Mouse (Mus musculus) embryonic facial prominence, embryonic 14.5 days (tissue): ENCODE measurements around the gene Nodal. TPM values are rescaled to one million over a fixed set of nuclear protein-coding genes. Genes with fewer than 3 reads are reported as not detected.
"Not testable (repeated sequence)": the region's sequence is repeated elsewhere in the genome, so short reads cannot be mapped to it uniquely, and the experiment has no call there.

Experiments
- ATAC-seq: fragments of 200-750 bp; cut with Nextera tagmentation; 2 replicates; pipeline ENCODE4 v1.8.0; 2017; ENCODE audit warnings: low read depth, moderate number of reproducible peaks, moderate TSS enrichment
- DNase-seq: peaks from one replicate; pipeline ENCODE4 v3.0.0-alpha.2; 2015; ENCODE audit warnings: low spot score
- H3K27ac ChIP-seq: fragments of 300-500 bp; sonication (generic); replicated peaks from 2 replicates; pipeline ENCODE4 v1.5.1; 2014; ENCODE audit warnings: low read depth, mild to moderate bottlenecking, low read length, moderate library complexity
- H3K27me3 ChIP-seq: fragments of 300-500 bp; sonication (generic); replicated peaks from 2 replicates; pipeline ENCODE4 v1.6.1; 2014; ENCODE audit warnings: low read length; ENCODE audit not compliant: control insufficient read depth, insufficient read depth
- H3K36me3 ChIP-seq: fragments of 300-500 bp; sonication (generic); 2 replicates; pipeline ENCODE4 v1.6.1; 2014; ENCODE audit warnings: low read length, mixed read lengths; ENCODE audit not compliant: control insufficient read depth, insufficient read depth
- H3K4me1 ChIP-seq: fragments of 300-500 bp; sonication (generic); 2 replicates; pipeline ENCODE4 v1.6.1; 2014; ENCODE audit warnings: antibody characterized with exemption, low read length; ENCODE audit not compliant: control insufficient read depth, insufficient read depth
- H3K4me2 ChIP-seq: fragments of 300-500 bp; sonication (generic); 2 replicates; pipeline ENCODE4 v1.6.1; 2014; ENCODE audit warnings: low read depth, mild to moderate bottlenecking, low read length, moderate library complexity, mixed read lengths
- H3K4me3 ChIP-seq: fragments of 300-500 bp; sonication (generic); 2 replicates; pipeline ENCODE4 v1.5.1; 2014; ENCODE audit warnings: low read depth, mild to moderate bottlenecking, low read length
- H3K9ac ChIP-seq: fragments of 300-500 bp; sonication (generic); 2 replicates; pipeline ENCODE4 v1.6.1; 2014; ENCODE audit warnings: low read depth, mild to moderate bottlenecking, low read length, moderate library complexity, mixed read lengths
- H3K9me3 ChIP-seq: fragments of 300-500 bp; sonication (generic); 2 replicates; pipeline ENCODE4 v1.6.1; 2016; ENCODE audit warnings: low read length; ENCODE audit not compliant: control insufficient read depth
- WGBS: fragments of 180-500 bp; shearing (Covaris S2); extraction: QIAGEN DNeasy Blood & Tissue Kit; methylation state at CpG from one replicate; pipeline ENCODE4 v1.1.7; 2014; 5-methylcytosine and 5-hydroxymethylcytosine counted together
- polyA plus RNA-seq: library from polyadenylated mRNA; unstranded; fragments of >200 nt; fragmentation: Nextera tagmentation; extraction: Ambion mirVana; gene quantifications from 2 replicates; pipeline ENCODE4 v1.2.1, GENCODE M21; 2014

The Nodal gene
- polyA plus RNA-seq, 1 experiment from 2014 or later, result 0.10 TPM

DNA sequence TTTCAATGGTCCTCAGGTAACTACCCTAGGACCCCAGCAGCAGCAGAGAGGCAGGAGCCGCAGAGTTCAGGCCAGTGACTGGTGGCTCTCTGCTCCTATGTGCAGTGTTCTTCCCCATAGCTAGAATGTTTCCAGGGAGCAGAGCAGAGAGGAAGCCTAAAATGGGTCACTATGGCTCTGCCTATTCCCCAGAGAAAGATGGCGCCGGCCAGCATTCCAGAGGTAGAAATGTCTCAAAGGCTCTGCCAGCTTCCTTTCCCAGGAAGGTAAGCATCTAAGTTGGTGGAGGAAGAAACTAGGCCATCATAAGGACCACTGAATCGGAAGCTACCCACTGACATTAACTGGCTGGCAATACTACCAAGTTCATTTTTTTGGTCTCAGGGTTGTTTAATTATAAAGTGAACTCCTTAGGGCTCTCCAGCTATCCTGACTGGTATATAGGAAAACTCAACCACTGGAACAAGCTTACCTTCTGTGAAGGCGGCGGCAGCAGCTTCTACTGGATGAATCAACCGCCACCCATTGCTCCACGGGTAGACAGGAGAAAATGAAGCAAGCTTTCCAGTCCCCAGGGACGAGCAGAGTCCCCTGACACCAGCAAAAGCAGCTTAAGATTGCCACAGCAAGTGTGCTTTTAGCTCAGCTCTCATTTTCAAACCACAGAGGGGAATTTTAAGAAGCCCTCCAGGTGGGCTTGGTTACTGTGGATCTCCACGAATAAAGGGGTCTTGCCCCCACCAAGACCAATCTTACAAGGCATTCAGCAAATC lies 30.0 kb downstream of the Nodal start:
- H3K9ac ChIP-seq, result no peak overlapping the region
- peaks cover 33% of the 10 kb centered on the region for H3K4me1 ChIP-seq
- DNase-seq (no peak), ATAC-seq (no peak)
- peaks cover 12% of the 10 kb centered on the region for H3K36me3 ChIP-seq
- H3K27me3 ChIP-seq, result no peaks in the 10 kb centered on the region
- H3K4me2 ChIP-seq, result no peak overlapping the region
- no peak overlapping the region for H3K4me3 ChIP-seq
- H3K9me3 ChIP-seq, result no peaks in the 10 kb centered on the region
- 70% methylated on average over 10 of the region's 10 CpGs for WGBS
- H3K27ac ChIP-seq, result no peak overlapping the region

DNA sequence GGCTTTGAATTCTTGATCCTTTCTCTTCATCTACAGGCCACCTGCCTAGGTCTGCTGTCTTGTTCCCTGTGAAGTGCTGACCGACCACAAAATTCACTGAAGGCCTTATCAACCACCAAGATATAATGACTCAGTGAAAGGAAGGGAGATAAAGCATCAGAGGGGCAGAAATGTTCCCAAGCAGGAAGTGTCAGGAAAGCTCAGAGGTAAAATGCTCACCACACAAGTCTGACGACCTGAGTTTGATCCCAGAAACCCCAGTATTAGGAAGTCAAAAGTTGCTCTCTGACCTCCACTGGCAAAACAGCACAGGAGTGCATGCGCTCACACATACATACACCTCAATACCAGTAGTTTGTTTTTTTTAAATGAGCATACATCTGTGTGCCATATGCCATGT lies 31.1 kb downstream of the Nodal start:
- no peak overlapping the region for H3K27ac ChIP-seq
- H3K36me3 ChIP-seq, result peaks cover 12% of the 10 kb centered on the region
- peaks cover 25% of the 10 kb centered on the region for H3K4me1 ChIP-seq
- DNase-seq, result no peak
- H3K4me3 ChIP-seq, result no peak overlapping the region
- H3K4me2 ChIP-seq, result no peak overlapping the region
- no peaks in the 10 kb centered on the region for H3K9me3 ChIP-seq
- no peak for ATAC-seq
- WGBS, result 80% methylated on average over 3 of the region's 3 CpGs
- H3K9ac ChIP-seq, result no peak overlapping the region
- no peaks in the 10 kb centered on the region for H3K27me3 ChIP-seq

DNA sequence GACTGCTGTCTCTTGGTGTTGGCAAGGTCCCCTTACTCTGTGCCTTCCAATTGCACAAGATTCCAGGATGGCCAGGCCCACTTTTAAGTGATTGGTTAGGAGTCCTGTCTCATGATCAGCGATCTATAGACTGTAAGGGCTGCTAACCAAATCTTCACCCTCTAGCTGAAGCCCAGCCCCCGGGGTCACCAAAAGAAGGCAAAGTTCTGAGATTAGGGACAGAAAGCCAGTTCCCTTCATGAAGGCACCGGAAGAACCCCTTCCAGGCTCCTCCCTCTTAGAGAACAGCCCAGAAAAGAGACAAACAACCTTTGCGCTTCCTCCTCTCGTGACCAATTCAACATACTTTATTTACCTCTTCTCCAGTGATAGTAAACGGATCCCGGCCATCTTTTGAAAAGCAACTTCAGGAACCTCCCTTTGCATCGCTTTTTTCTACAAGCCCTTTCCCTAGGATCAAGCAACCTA lies 33.7 kb downstream of the Nodal start:
- no peak for ATAC-seq
- no peaks in the 10 kb centered on the region for H3K27me3 ChIP-seq
- 3% methylated on average over 8 of the region's 8 CpGs for WGBS

DNA sequence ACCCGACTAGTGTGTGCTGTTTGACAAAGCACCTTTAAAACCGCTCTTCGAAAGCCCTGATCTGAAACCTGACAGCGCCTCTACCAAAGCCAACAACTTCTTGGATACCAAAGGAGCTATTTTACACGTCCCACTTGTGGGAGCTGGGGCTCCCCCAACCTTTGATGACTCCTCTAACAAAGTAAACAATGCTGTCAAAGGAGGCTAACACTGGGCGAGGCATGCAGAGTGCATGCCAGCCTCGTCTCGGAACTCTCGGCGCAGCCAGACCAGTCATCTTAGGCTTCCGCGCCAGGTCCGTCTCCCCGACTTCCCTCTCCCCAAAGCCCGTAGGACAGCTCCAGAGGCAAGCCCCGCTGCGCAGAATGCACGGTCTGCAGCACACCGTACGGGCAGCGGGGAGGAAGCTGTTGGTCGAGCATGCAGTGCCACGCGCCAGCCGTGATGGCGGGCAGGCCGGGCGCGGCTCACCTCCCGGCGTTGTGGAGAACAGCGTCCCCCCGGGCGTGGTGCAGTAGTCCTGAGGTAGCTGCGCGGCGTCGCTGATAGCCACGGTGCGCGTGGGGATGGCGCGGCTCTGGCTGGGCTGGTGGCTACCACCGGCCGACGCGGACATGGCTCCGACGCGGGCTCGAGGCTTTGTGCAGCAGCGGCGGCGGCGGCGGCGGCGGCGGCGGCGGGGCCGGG lies 34.3 kb downstream of the Nodal start:
- H3K9ac ChIP-seq, result peak overlapping the region; percentile 89
- H3K4me3 ChIP-seq, result peak overlapping the region; percentile 96
- H3K36me3 ChIP-seq, result peaks cover 12% of the 10 kb centered on the region
- no peaks in the 10 kb centered on the region for H3K9me3 ChIP-seq
- no peaks in the 10 kb centered on the region for H3K27me3 ChIP-seq
- peak; percentile 55 for ATAC-seq
- 0% methylated on average over 24 of the region's 62 CpGs for WGBS
- H3K27ac ChIP-seq, result peak overlapping the region; percentile 82
- H3K4me2 ChIP-seq, result peak overlapping the region; percentile 71
- peak; percentile 24 for DNase-seq
- H3K4me1 ChIP-seq, result peaks cover 10% of the 10 kb centered on the region; the same call in 1 of the 2 replicates

More for the DNA sequence above, 33.7 kb downstream of the Nodal start:
- H3K4me2 ChIP-seq, result peak overlapping the region; percentile 71
- H3K4me1 ChIP-seq, result peaks cover 12% of the 10 kb centered on the region; the same call in 1 of the 2 replicates
- peak overlapping the region; percentile 96 for H3K4me3 ChIP-seq
- peaks cover 12% of the 10 kb centered on the region for H3K36me3 ChIP-seq
- peak overlapping the region; percentile 82; the same call in 1 of the 2 replicates for H3K27ac ChIP-seq
- DNase-seq, result peak; percentile 47
- H3K9ac ChIP-seq, result peak overlapping the region; percentile 89
- H3K9me3 ChIP-seq, result no peaks in the 10 kb centered on the region

DNA sequence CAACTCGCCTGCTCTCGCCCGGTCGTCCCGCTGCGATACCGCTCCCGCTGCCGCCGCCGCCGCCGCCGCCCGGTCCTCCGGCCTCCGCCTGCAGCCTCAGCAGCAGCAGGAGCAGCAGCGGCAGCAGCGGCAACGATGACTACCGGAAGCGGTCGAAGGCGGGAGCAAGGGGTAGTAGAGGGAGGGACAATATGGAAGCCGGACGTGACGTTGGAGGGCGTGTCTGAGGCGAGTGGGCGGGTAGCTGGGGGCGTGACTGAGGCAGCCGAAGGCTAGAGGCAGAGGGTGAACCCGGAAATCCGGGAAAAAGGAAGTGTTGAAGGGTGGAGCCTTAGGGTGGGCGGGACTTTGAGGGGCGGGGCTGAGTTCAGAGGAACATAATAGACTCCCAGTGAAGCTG lies 34.9 kb downstream of the Nodal start, which contains the start of gene Eif4ebp2:
Eif4ebp2 (minus strand) TSS at position 17 of the 400 bp plus-strand sequence.
- DNase-seq, result peak; percentile 98
- WGBS, result under 1% methylated on average over 30 of the region's 36 CpGs

DNA sequence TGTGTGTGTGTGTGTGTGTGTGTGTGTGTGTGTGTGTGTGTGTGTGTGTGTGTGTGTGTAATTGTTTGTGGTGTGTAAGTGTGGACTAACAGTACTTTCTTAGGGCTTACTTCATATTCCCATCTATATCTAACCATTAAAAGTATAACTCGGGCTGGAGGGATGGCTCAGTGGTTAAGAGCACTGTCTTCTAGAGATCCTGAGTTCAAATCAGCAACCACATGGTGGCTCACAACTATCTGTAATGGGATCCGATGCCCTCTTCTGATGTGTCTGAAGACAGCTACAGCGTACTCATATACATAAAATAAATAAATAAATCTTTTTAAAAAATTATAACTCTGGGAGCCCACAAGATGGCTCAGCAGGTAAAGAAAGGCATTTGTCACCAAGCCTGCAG lies 35.4 kb downstream of the Nodal start:
- H3K9ac ChIP-seq, ATAC-seq, H3K27me3 ChIP-seq, H3K9me3 ChIP-seq, DNase-seq, H3K4me1 ChIP-seq, H3K27ac ChIP-seq: not testable (repeated sequence)
- Histone ChIP-seq H3K36me3 (peaks cover 11% of the 10 kb centered on the region), H3K4me3 (peak overlapping the region; percentile 96; the same call in 1 of the 2 replicates), H3K4me2 (peak overlapping the region; percentile 71; the same call in 1 of the 2 replicates)
- WGBS, result 82% methylated on average over 3 of the region's 3 CpGs

More for the DNA sequence above, 34.9 kb downstream of the Nodal start, which contains the start of gene Eif4ebp2:
- H3K9me3 ChIP-seq, result no peaks in the 10 kb centered on the region
- peak within 1 kb of the TSS; percentile 71 for H3K4me2 ChIP-seq
- H3K9ac ChIP-seq, result peak within 1 kb of the TSS; percentile 89
- H3K4me3 ChIP-seq, result peak within 1 kb of the TSS; percentile 96
- H3K36me3 ChIP-seq, result peaks cover 12% of the 10 kb centered on the region
- H3K27ac ChIP-seq, result peak within 1 kb of the TSS; percentile 82
- peaks cover 10% of the 10 kb centered on the region; the same call in 1 of the 2 replicates for H3K4me1 ChIP-seq
- H3K27me3 ChIP-seq, result no peaks in the 10 kb centered on the region
- ATAC-seq, result peak; percentile 99

DNA sequence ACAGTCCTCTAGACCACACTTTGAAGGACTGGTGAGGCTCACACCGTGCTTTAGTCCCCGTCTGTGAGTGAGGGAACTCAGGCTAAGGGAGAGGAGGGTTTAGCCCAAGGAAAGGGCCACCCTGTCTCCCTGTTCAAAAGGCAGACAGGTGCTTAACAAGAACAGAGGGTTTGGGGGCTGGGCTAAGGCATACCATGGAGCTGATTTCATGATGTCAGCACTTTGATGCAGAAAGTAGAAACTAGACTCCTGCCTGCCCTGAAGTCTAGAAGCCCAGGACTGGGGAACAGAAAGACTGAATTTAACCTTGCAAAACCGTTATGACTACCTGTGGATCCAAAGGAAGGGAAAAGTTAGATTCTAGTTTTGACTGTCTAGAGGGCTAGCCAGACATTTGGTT lies 39.4 kb downstream of the Nodal start:
- H3K4me1 ChIP-seq, result no peaks in the 10 kb centered on the region
- no peak overlapping the region for H3K27ac ChIP-seq
- ATAC-seq (no peak), DNase-seq (no peak)
- H3K4me2 ChIP-seq, result no peak overlapping the region
- H3K4me3 ChIP-seq, result no peak overlapping the region
- WGBS, result 48% methylated on average over 3 of the region's 3 CpGs
- H3K27me3 ChIP-seq, result no peaks in the 10 kb centered on the region
- no peaks in the 10 kb centered on the region for H3K36me3 ChIP-seq
- H3K9ac ChIP-seq, result no peak overlapping the region
- no peaks in the 10 kb centered on the region for H3K9me3 ChIP-seq

DNA sequence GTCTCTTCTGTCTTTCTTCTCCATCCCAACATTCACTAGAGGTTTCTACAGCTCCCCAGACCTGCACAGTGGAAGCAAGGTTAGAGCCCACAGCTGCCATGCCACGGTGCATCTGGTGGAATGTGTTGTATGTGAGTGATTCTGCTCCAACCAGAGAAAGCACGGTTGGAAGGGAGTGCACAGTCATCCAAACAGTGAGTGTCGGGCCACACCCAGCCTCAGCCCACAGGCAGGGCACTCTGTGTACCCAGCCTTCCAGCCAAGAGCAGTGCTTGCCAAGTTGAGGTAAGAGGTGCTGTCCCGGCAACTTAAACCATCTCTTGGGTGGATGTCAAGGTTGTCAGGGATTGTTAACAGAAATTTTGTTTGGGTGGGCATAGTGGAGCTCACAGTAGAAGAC lies 47.2 kb downstream of the Nodal start:
- Histone ChIP-seq H3K27me3 (no peaks in the 10 kb centered on the region), H3K9me3 (no peaks in the 10 kb centered on the region), H3K4me1 (no peaks in the 10 kb centered on the region), H3K36me3 (no peaks in the 10 kb centered on the region), H3K4me3 (no peak overlapping the region), H3K4me2 (no peak overlapping the region), H3K27ac (no peak overlapping the region), H3K9ac (no peak overlapping the region)
- no peak for ATAC-seq
- no peak for DNase-seq
- WGBS, result 80% methylated on average over 4 of the region's 4 CpGs
